Mouse (Mus musculus) neural tube, postnatal 0 days (tissue): ENCODE data around the gene Pzp. TPM values are rescaled to one million over a fixed set of nuclear protein-coding genes. Genes with fewer than 3 reads are reported as not detected.

Source experiments
- polyA plus RNA-seq: library from polyadenylated mRNA; unstranded; fragments of >200 nt; fragmentation: Nextera tagmentation; extraction: Ambion mirVana; gene quantifications from 2 replicates; pipeline ENCODE4 v1.2.1, GENCODE M21; 2015

Gene Pzp
- 0.30 and 0.57 TPM in 2 replicates for polyA plus RNA-seq

DNA sequence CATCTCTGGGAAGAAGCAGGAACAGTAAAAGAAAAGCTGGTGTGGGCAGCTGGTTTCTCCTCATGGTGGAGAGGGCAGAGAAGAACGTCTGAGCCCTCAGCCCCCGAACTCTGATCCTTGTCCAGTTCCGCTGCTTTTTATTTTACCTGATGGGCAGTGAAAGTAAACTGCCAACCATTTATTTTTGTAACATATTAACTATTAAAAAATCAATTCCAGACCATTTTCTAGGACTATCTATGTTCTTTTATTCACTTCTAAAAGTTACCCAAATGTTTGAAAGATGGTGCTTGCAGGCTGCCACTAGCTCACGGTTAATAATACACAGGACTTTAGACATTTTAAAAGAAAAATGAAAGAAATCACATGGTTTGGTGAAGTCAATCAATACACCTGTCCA lies at the start of gene Pzp:
TSS of gene Pzp (minus strand) at position 120 of the 400 bp plus-strand sequence.

DNA sequence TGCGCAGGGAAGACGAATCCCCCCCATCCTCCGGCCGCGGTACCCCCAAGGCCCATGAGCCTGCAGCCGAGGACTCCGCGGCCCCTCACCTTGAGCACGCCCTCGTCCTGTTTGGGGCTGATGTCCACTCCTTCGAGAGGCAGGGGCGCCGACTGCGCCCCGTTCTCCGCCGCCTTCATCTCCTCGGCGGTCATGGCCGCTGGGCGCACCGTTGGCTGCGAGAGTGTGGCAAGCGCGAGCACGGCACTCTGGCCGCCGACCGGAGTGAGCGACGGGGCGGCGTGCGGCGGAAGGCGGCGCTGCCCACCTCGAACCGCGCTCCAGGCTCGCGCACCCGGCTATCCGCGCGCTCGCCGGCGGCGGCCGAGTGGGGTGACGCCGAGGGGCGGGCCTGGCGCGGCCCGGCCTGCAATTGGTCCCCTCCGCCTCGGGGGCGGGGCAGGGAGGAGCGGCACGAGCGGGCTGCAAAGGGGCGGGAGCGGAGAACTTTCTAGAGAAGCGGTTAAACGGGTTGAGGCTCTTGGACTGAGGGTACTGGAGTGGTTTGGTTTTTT lies 88.1 kb downstream of the Pzp start, which contains the start of gene Fkbp4:
TSS of gene Fkbp4 (minus strand) at position 361 of the 554 bp plus-strand sequence.

Other genes starting within 250 kb of the Pzp start
- 0.64 and 0.74 TPM in 2 replicates for gene Tead4, start 225.9 kb downstream of the Pzp start, polyA plus RNA-seq
- gene Tulp3, start 170.9 kb downstream of the Pzp start, polyA plus RNA-seq: 17.0 and 20.1 TPM in 2 replicates
- 48.6 and 51.2 TPM in 2 replicates for gene Rhno1, start 163.8 kb downstream of the Pzp start, polyA plus RNA-seq
- 3.3 and 3.7 TPM in 2 replicates for gene Foxm1, start 163.8 kb downstream of the Pzp start, polyA plus RNA-seq
- gene Tex52, start 151.3 kb downstream of the Pzp start, polyA plus RNA-seq: 0.47 and 0.85 TPM in 2 replicates
- not detected in 2 replicates for gene Gm44596, start 151.2 kb downstream of the Pzp start, polyA plus RNA-seq
- gene Nrip2, start 127.4 kb downstream of the Pzp start, polyA plus RNA-seq: 12.0 and 16.8 TPM in 2 replicates
- gene Itfg2, start 101.8 kb downstream of the Pzp start, polyA plus RNA-seq: 30.7 and 35.2 TPM in 2 replicates
- gene Fkbp4, start 88.0 kb downstream of the Pzp start, polyA plus RNA-seq: 209 and 224 TPM in 2 replicates
- 13.2 and 17.3 TPM in 2 replicates for gene A2ml1, start 54.9 kb upstream of the Pzp start, polyA plus RNA-seq
- 0.21 and 0.38 TPM in 2 replicates for gene Klrb1a, start 96.8 kb upstream of the Pzp start, polyA plus RNA-seq
- gene Clec2h, start 135.7 kb upstream of the Pzp start, polyA plus RNA-seq: not detected in 2 replicates
- gene Klrb1, start 196.3 kb upstream of the Pzp start, polyA plus RNA-seq: 0.93 and 0.99 TPM in 2 replicates